ENCODE assay signal across 10 mouse cellular contexts in genomic region chr11:12742159-12742523, GRCm38 (mm10).
DNase-seq lines count a peak whose midpoint lies in the region; ATAC-seq lines count a peak whose summit lies in the region.
"Had no signal": no experiment of that assay in that cellular context is flagged by ENCODE, and none has a peak within 500 bp of the region (broad histone marks: within the 10 kb centered on the region; RNA-seq: fewer than 3 reads in every experiment).

No protein-coding gene starts in this region.

- DNase-seq in hindbrain, embryonic 14.5 days (ENCODE audit: low spot score): no peak
- peak; percentile 6 to 27 for DNase-seq in cerebellum, postnatal 25 days
- peak; percentile 77 for DNase-seq in layer of hippocampus, adult 9-11 months
- peak; percentile 13 for DNase-seq in midbrain, embryonic 14.5 days
- no peak for DNase-seq in urinary bladder, postnatal 36 days (ENCODE audit: low spot score in 2 of 2)
- DNase-seq: kidney, adult 9 months had no signal

- no peak overlapping the region for H3K9ac ChIP-seq in hindbrain, embryonic 15.5 days
- no peak overlapping the region for H3K9ac ChIP-seq in hindbrain, embryonic 14.5 days
- no peak overlapping the region for H3K9ac ChIP-seq in midbrain, embryonic 14.5 days (replicated peaks; ENCODE audit: low read length)
- H3K9ac ChIP-seq in kidney, embryonic 16.5 days (replicated peaks; ENCODE audit: low read length): no peak overlapping the region
- H3K9ac ChIP-seq: liver, embryonic 12.5 days had no signal

- ATAC-seq in hindbrain, embryonic 15.5 days (ENCODE audit: low FRiP score, low read depth): 0 out of 2 replicates have a peak, but pooled peaks have one; percentile 51
- ATAC-seq in hindbrain, embryonic 14.5 days (ENCODE audit: low FRiP score): no peak
- ATAC-seq in midbrain, embryonic 14.5 days (ENCODE audit: low FRiP score, low TSS enrichment): 0 out of 2 replicates have a peak, but pooled peaks have one; percentile 31
- ATAC-seq in megakaryocyte, adult 5-6 weeks (ENCODE audit: poor library complexity, severe bottlenecking): no peak
- no peak for ATAC-seq in kidney, embryonic 16.5 days (ENCODE audit: low FRiP score, low TSS enrichment)
- ATAC-seq: liver, embryonic 12.5 days had no signal

- no peaks in the 10 kb centered on the region for H3K9me3 ChIP-seq in hindbrain, embryonic 15.5 days
- H3K9me3 ChIP-seq in hindbrain, embryonic 14.5 days (ENCODE audit: control insufficient read depth, low read length): no peaks in the 10 kb centered on the region
- no peaks in the 10 kb centered on the region for H3K9me3 ChIP-seq in midbrain, embryonic 14.5 days (ENCODE audit: control insufficient read depth, low read length)
- no peaks in the 10 kb centered on the region for H3K9me3 ChIP-seq in kidney, embryonic 16.5 days (ENCODE audit: low read length)
- H3K9me3 ChIP-seq: liver, embryonic 12.5 days had no signal

- no peak overlapping the region for H3K27ac ChIP-seq in hindbrain, embryonic 15.5 days (replicated peaks)
- H3K27ac ChIP-seq in hindbrain, embryonic 14.5 days: no peak overlapping the region
- H3K27ac ChIP-seq in midbrain, embryonic 14.5 days (replicated peaks; ENCODE audit: low read depth, low read length): no peak overlapping the region
- no peak overlapping the region for H3K27ac ChIP-seq in kidney, embryonic 16.5 days (ENCODE audit: low read length)
- H3K27ac ChIP-seq: liver, embryonic 12.5 days had no signal

- H3K4me1 ChIP-seq in hindbrain, embryonic 15.5 days (replicated peaks): no peaks in the 10 kb centered on the region
- H3K4me1 ChIP-seq in hindbrain, embryonic 14.5 days (replicated peaks; ENCODE audit: control insufficient read depth, insufficient read depth, low read length): no peaks in the 10 kb centered on the region
- H3K4me1 ChIP-seq in midbrain, embryonic 14.5 days (ENCODE audit: control insufficient read depth, insufficient read depth, low read length): no peaks in the 10 kb centered on the region
- H3K4me1 ChIP-seq in kidney, embryonic 16.5 days (ENCODE audit: insufficient read depth, low read length): no peaks in the 10 kb centered on the region
- H3K4me1 ChIP-seq: liver, embryonic 12.5 days had no signal

- WGBS in hindbrain, embryonic 15.5 days: 26% methylated on average over 2 of the region's 2 CpGs
- WGBS in hindbrain, embryonic 14.5 days: 40% methylated on average over 2 of the region's 2 CpGs
- 9% methylated on average over 2 of the region's 2 CpGs for WGBS in midbrain, embryonic 14.5 days
- 45% methylated on average over 2 of the region's 2 CpGs for WGBS in kidney, embryonic 16.5 days

- H3K27me3 ChIP-seq in hindbrain, embryonic 15.5 days: no peaks in the 10 kb centered on the region
- H3K27me3 ChIP-seq in hindbrain, embryonic 14.5 days (ENCODE audit: control insufficient read depth, insufficient read depth, low read length): no peaks in the 10 kb centered on the region
- H3K27me3 ChIP-seq in midbrain, embryonic 14.5 days (ENCODE audit: control insufficient read depth, insufficient read depth, low read length): no peaks in the 10 kb centered on the region
- H3K27me3 ChIP-seq in kidney, embryonic 16.5 days (ENCODE audit: insufficient read depth, low read length): no peaks in the 10 kb centered on the region
- H3K27me3 ChIP-seq: liver, embryonic 12.5 days had no signal

- H3K4me3 ChIP-seq in hindbrain, embryonic 15.5 days: no peak overlapping the region
- H3K4me3 ChIP-seq in hindbrain, embryonic 14.5 days (replicated peaks; ENCODE audit: low read length): no peak overlapping the region
- H3K4me3 ChIP-seq in midbrain, embryonic 14.5 days (replicated peaks; ENCODE audit: low read depth, low read length): no peak overlapping the region
- no peak overlapping the region for H3K4me3 ChIP-seq in kidney, embryonic 16.5 days (ENCODE audit: low read length)
- H3K4me3 ChIP-seq: liver, embryonic 12.5 days had no signal

- H3K4me2 ChIP-seq in hindbrain, embryonic 15.5 days: no peak overlapping the region
- no peak overlapping the region for H3K4me2 ChIP-seq in hindbrain, embryonic 14.5 days (replicated peaks)
- H3K4me2 ChIP-seq in midbrain, embryonic 14.5 days (ENCODE audit: low read length): no peak overlapping the region
- H3K4me2 ChIP-seq in kidney, embryonic 16.5 days (replicated peaks; ENCODE audit: low read depth, low read length): no peak overlapping the region
- H3K4me2 ChIP-seq: liver, embryonic 12.5 days had no signal

- no peaks in the 10 kb centered on the region for H3K36me3 ChIP-seq in hindbrain, embryonic 15.5 days
- H3K36me3 ChIP-seq in hindbrain, embryonic 14.5 days (replicated peaks; ENCODE audit: control insufficient read depth, insufficient read depth): no peaks in the 10 kb centered on the region
- H3K36me3 ChIP-seq in midbrain, embryonic 14.5 days (ENCODE audit: control insufficient read depth, insufficient read depth, low read length): no peaks in the 10 kb centered on the region
- H3K36me3 ChIP-seq in kidney, embryonic 16.5 days (ENCODE audit: insufficient read depth, low read length): no peaks in the 10 kb centered on the region
- H3K36me3 ChIP-seq: liver, embryonic 12.5 days had no signal

Comparison
In these comparisons a context has a peak if more than half of its experiments do, and no peak if none do; other contexts are left out.
1. ATAC-seq: peak in hindbrain, embryonic 15.5 days (single experiment) and midbrain, embryonic 14.5 days (single experiment); none in hindbrain, embryonic 14.5 days (single experiment), megakaryocyte, adult 5-6 weeks (single experiment) and kidney, embryonic 16.5 days (single experiment).
2. DNase-seq: peak in cerebellum, postnatal 25 days (2 of 2), layer of hippocampus, adult 9-11 months (single experiment) and midbrain, embryonic 14.5 days (single experiment); none in hindbrain, embryonic 14.5 days (single experiment) and urinary bladder, postnatal 36 days (0 of 2).